Mouse (Mus musculus) MEL (cell line): ENCODE results near the gene Usf3. TPM values are rescaled to one million over a fixed set of nuclear protein-coding genes. Genes with fewer than 3 reads are reported as not detected.

ENCODE experiments used
- DNase-seq: peaks from one replicate; pipeline ENCODE4 v3.0.0; 2011; ENCODE audit warnings: low read depth, low spot score
- H3K27ac ChIP-seq: 2 replicates; pipeline ENCODE4 v1.5.1; 2012; ENCODE audit warnings: low read depth, mild to moderate bottlenecking, control low read depth, low read length, moderate library complexity; ENCODE audit not compliant: control insufficient read depth
- H3K27me3 ChIP-seq, 2 experiments: fragments of 150-350 bp in 1 of 2; sonication (generic) in 1 of 2; 2 replicates each; pipeline ENCODE4 v1.6.1; 2012; ENCODE audit warnings: low read length in 2 of 2, mild to moderate bottlenecking in 2 of 2, improper control_type of control experiment in 1 of 2, moderate library complexity in 1 of 2; ENCODE audit not compliant: insufficient read depth in 2 of 2, control insufficient read depth in 1 of 2
- H3K36me3 ChIP-seq, 2 experiments: 2 replicates each; pipeline ENCODE4 v1.6.1; 2012 to 2014; ENCODE audit warnings: low read length in 2 of 2, improper control_type of control experiment in 1 of 2, inconsistent platforms in 1 of 2, mild to moderate bottlenecking in 1 of 2; ENCODE audit not compliant: insufficient read depth in 2 of 2, control insufficient read depth in 1 of 2
- H3K4me1 ChIP-seq, 2 experiments: fragments of 150-350 bp in 1 of 2; sonication (generic) in 1 of 2; 2 replicates each; pipeline ENCODE4 v1.6.1; 2012; ENCODE audit warnings: low read length in 2 of 2, improper control_type of control experiment in 1 of 2, mild to moderate bottlenecking in 1 of 2; ENCODE audit not compliant: insufficient read depth in 2 of 2, control insufficient read depth in 1 of 2
- H3K4me3 ChIP-seq, 2 experiments: fragments of 150-350 bp in 1 of 2; sonication (generic) in 1 of 2; 2 replicates each; pipeline ENCODE4 v1.5.1; 2012; ENCODE audit warnings: low read depth in 2 of 2, low read length in 2 of 2, mild to moderate bottlenecking in 2 of 2, moderate library complexity in 2 of 2, control low read depth in 1 of 2, improper control_type of control experiment in 1 of 2; ENCODE audit not compliant: control insufficient read depth in 1 of 2, insufficient read depth in 1 of 2
- H3K79me2 ChIP-seq: 2 replicates; pipeline ENCODE4 v1.6.1; 2012; ENCODE audit warnings: mild to moderate bottlenecking, low read length, moderate library complexity; ENCODE audit not compliant: control insufficient read depth, poor library complexity, insufficient read depth
- H3K9ac ChIP-seq: 2 replicates; pipeline ENCODE4 v1.6.1; 2012; ENCODE audit warnings: low read depth, mild to moderate bottlenecking, control low read depth, low read length, moderate library complexity; ENCODE audit not compliant: control insufficient read depth, poor library complexity, severe bottlenecking
- H3K9me3 ChIP-seq: fragments of 150-350 bp; sonication (generic); replicated peaks from 2 replicates; pipeline ENCODE4 v1.6.1; 2012; ENCODE audit warnings: mild to moderate bottlenecking, low read length, improper control_type of control experiment, moderate library complexity; ENCODE audit not compliant: insufficient read depth
- BHLHE40 ChIP-seq: IDR thresholded peaks from 2 replicates; pipeline ENCODE4 v1.6.1; 2012; ENCODE audit warnings: low read depth, mild to moderate bottlenecking, inconsistent platforms, low read length, improper control_type of control experiment, borderline replicate concordance
- CHD1 ChIP-seq: IDR thresholded peaks from 2 replicates; pipeline ENCODE4 v1.6.1; 2012; ENCODE audit warnings: low read depth, mild to moderate bottlenecking, inconsistent platforms, low read length, improper control_type of control experiment
- CHD2 ChIP-seq: IDR thresholded peaks from 2 replicates; pipeline ENCODE4 v1.6.1; 2011; ENCODE audit warnings: low read length, improper control_type of control experiment
- CTCF ChIP-seq, 3 experiments: IDR thresholded peaks in 2 of 3; conservative IDR thresholded peaks in 1 of 3; 2 replicates each; pipeline ENCODE4 v1.5.1; 2011 to 2012; ENCODE audit warnings: low read length in 3 of 3, low read depth in 2 of 3, mild to moderate bottlenecking in 2 of 3, improper control_type of control experiment in 1 of 3, inconsistent platforms in 1 of 3, mixed read lengths in 1 of 3, moderate library complexity in 1 of 3; ENCODE audit not compliant: control insufficient read depth in 1 of 3, insufficient read depth in 1 of 3, poor library complexity in 1 of 3, severe bottlenecking in 1 of 3
- ELF1 ChIP-seq: IDR thresholded peaks from 2 replicates; pipeline ENCODE4 v1.6.1; 2014; ENCODE audit warnings: low read depth, mild to moderate bottlenecking, inconsistent platforms, low read length, improper control_type of control experiment, moderate library complexity
- EP300 ChIP-seq, 2 experiments: IDR thresholded peaks; 2 replicates each; pipeline ENCODE4 v1.6.1; 2011; ENCODE audit warnings: improper control_type of control experiment in 2 of 2, low read length in 2 of 2, low read depth in 1 of 2, mild to moderate bottlenecking in 1 of 2
- ETS1 ChIP-seq: IDR thresholded peaks from 2 replicates; pipeline ENCODE4 v1.6.1; 2012; ENCODE audit warnings: low read depth, mild to moderate bottlenecking, inconsistent platforms, low read length, improper control_type of control experiment, moderate library complexity
- GABPA ChIP-seq: IDR thresholded peaks from 2 replicates; pipeline ENCODE4 v1.6.1; 2012; ENCODE audit warnings: low read depth, mild to moderate bottlenecking, inconsistent platforms, low read length, improper control_type of control experiment, moderate library complexity
- HCFC1 ChIP-seq: IDR thresholded peaks from 2 replicates; pipeline ENCODE4 v1.6.1; 2012; ENCODE audit warnings: low read depth, mild to moderate bottlenecking, inconsistent platforms, low read length, improper control_type of control experiment, moderate library complexity
- MAFK ChIP-seq: IDR thresholded peaks from 2 replicates; pipeline ENCODE4 v1.6.1; 2011; ENCODE audit warnings: low read depth, mild to moderate bottlenecking, low read length, improper control_type of control experiment, borderline replicate concordance
- MAX ChIP-seq: IDR thresholded peaks from 2 replicates; pipeline ENCODE4 v1.6.1; 2011; ENCODE audit warnings: low read length, improper control_type of control experiment
- MAZ ChIP-seq: IDR thresholded peaks from 2 replicates; pipeline ENCODE4 v1.6.1; 2012; ENCODE audit warnings: low read depth, mild to moderate bottlenecking, inconsistent platforms, low read length, improper control_type of control experiment
- MYB ChIP-seq: IDR thresholded peaks from 2 replicates; pipeline ENCODE4 v1.6.1; 2011; ENCODE audit warnings: mild to moderate bottlenecking, low read depth, low read length, improper control_type of control experiment
- MYC ChIP-seq: IDR thresholded peaks from 2 replicates; pipeline ENCODE4 v1.6.1; 2011; ENCODE audit warnings: low read depth, mild to moderate bottlenecking, low read length, improper control_type of control experiment, moderate library complexity
- POLR2A ChIP-seq, 2 experiments: IDR thresholded peaks; 2 replicates each; pipeline ENCODE4 v1.6.1; 2011 to 2012; ENCODE audit warnings: low read length in 2 of 2, mild to moderate bottlenecking in 2 of 2, control low read depth in 1 of 2, improper control_type of control experiment in 1 of 2, low read depth in 1 of 2, moderate library complexity in 1 of 2; ENCODE audit not compliant: control insufficient read depth in 1 of 2, insufficient read depth in 1 of 2, poor library complexity in 1 of 2
- RAD21 ChIP-seq: IDR thresholded peaks from 2 replicates; pipeline ENCODE4 v1.6.1; 2011; ENCODE audit warnings: mild to moderate bottlenecking, low read depth, low read length, improper control_type of control experiment
- SMC3 ChIP-seq: IDR thresholded peaks from 2 replicates; pipeline ENCODE4 v1.6.1; 2011; ENCODE audit warnings: low read depth, low read length, improper control_type of control experiment
- TCF12 ChIP-seq: IDR thresholded peaks from 2 replicates; pipeline ENCODE4 v1.6.1; 2014; ENCODE audit warnings: low read depth, mild to moderate bottlenecking, inconsistent platforms, low read length, improper control_type of control experiment, moderate library complexity
- UBTF ChIP-seq: IDR thresholded peaks from 2 replicates; pipeline ENCODE4 v1.6.1; 2012; ENCODE audit warnings: low read depth, mild to moderate bottlenecking, inconsistent platforms, low read length, improper control_type of control experiment, moderate library complexity, borderline replicate concordance; ENCODE audit not compliant: insufficient read depth
- ZC3H11A ChIP-seq: IDR thresholded peaks from 2 replicates; pipeline ENCODE4 v1.6.1; 2012; ENCODE audit warnings: low read depth, mild to moderate bottlenecking, inconsistent platforms, low read length, improper control_type of control experiment
- ZNF384 ChIP-seq: IDR thresholded peaks from 2 replicates; pipeline ENCODE4 v1.6.1; 2012; ENCODE audit warnings: low read depth, mild to moderate bottlenecking, inconsistent platforms, low read length, improper control_type of control experiment
- polyA plus RNA-seq, 2 experiments: library from polyadenylated mRNA; stranded (reverse) in 1 of 2; unstranded in 1 of 2; fragments of >175 nt in 1 of 2; fragments of >200 nt in 1 of 2; gene quantifications; 2 replicates each; pipeline versions ENCODE4 v1.2.1 to v1.2.4; 2012; ENCODE audit warnings: low replicate concordance in 2 of 2, low read depth in 1 of 2; ENCODE audit not compliant: insufficient read length in 2 of 2, insufficient read depth in 1 of 2, missing spikeins in 1 of 2
- total RNA-seq: library from RNA; depleted of rRNA; stranded (reverse); fragments of 300-350 nt; gene quantifications from 2 replicates; pipeline ENCODE4 v1.2.3, GENCODE M21; 2012

The Usf3 gene
- total and polyA plus RNA-seq, 3 experiments: 3.4 to 89.6 (median 11.0) TPM

GRCm38 (mm10) chr16:44140186-44140787 is 32.8 kb upstream of the Usf3 start (continued):
- TF ChIP-seq RAD21 (peak; percentile 7; the same call in 1 of the 2 replicates), BHLHE40 (no peak), MYB (no peak), SMC3 (peak; percentile 3; the same call in 1 of the 2 replicates), ETS1 (peak; percentile 46; the same call in 1 of the 2 replicates), ZNF384 (peak; percentile 5; the same call in 1 of the 2 replicates), EP300 (IDR thresholded peaks at IDR 0.05; ENCODE audit: low read depth in 1 of 2, low read length in 2 of 2) (0 out of 4 replicates have a peak, but pooled peaks of 1 of the 2 experiments have one; percentile 15), MAZ (peak; percentile 88; the same call in 1 of the 2 replicates), TCF12 (0 out of 2 replicates have a peak, but pooled peaks have one; percentile 23), POLR2A (IDR thresholded peaks at IDR 0.05; ENCODE audit: control insufficient read depth in 1 of 2, insufficient read depth in 1 of 2, low read depth in 1 of 2, low read length in 2 of 2, poor library complexity in 1 of 2) (peak in 1 of 2 experiments; percentile 34; a peak in 1 of 4 replicates), HCFC1 (peak; percentile 72), GABPA (no peak), ZC3H11A (0 out of 2 replicates have a peak, but pooled peaks have one; percentile 6), MAX (0 out of 2 replicates have a peak, but pooled peaks have one; percentile 41), UBTF (no peak), MYC (no peak), ELF1 (peak; percentile 77), CHD1 (no peak; the same call in 1 of the 2 replicates), CHD2 (no peak), CTCF (IDR thresholded peaks at IDR 0.05 in 2 of 3, conservative IDR thresholded peaks at IDR 0.05 in 1 of 3; ENCODE audit: control insufficient read depth in 1 of 3, insufficient read depth in 1 of 3, low read depth in 2 of 3, low read length in 3 of 3, poor library complexity in 1 of 3, severe bottlenecking in 1 of 3) (peak in 2 of 3 experiments; percentile 35 to 41; a peak in 3 of 6 replicates), MAFK (no peak)

DNA sequence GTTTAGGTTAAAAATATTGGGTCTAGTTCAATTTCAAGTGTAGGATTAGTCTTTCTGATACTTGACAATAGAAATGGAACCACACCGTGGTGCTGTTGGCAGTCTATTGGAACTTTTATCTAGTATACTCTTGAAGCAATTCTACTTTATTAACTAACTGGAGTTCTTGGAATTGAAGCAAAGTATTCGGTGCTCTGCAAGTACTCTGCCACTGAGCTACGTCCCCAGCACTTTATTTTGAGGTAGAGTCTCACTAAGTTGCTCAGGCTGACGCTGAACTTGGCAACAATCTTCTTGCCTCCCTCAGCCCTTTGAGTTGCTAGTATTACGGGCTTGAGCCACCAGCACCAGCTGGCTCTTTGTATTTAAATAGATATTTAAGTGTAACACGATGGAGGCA is 31.6 kb upstream of the Usf3 start:
- Histone ChIP-seq H3K36me3 (peaks cover 10 to 43% of the 10 kb centered on the region in 2 experiments), H3K9me3 (no peaks in the 10 kb centered on the region), H3K79me2 (peaks cover 60% of the 10 kb centered on the region), H3K9ac (peak overlapping the region; percentile 100), H3K27me3 (no peaks in the 10 kb centered on the region)
- DNase-seq: peak; percentile 59
- no peak for TF ChIP-seq CTCF (IDR thresholded peaks at IDR 0.05 in 2 of 3, conservative IDR thresholded peaks at IDR 0.05 in 1 of 3; ENCODE audit: control insufficient read depth in 1 of 3, insufficient read depth in 1 of 3, low read depth in 2 of 3, low read length in 3 of 3, poor library complexity in 1 of 3, severe bottlenecking in 1 of 3)
- TF ChIP-seq, all 39 proteins: peak for 0
- Histone ChIP-seq H3K27ac (peak overlapping the region; percentile 45), H3K4me3 (peak overlapping the region; percentile 54 to 96), H3K4me1 (peaks cover 11 to 14% of the 10 kb centered on the region in 2 experiments)
